Comparison of ENCODE assay signal across 10 mouse cellular contexts in genomic region chr2:128158734-128159410, GRCm38 (mm10). TPM values are rescaled to one million over a fixed set of nuclear protein-coding genes. Genes with fewer than 3 reads are reported as not detected.
DNase-seq lines count a peak whose midpoint lies in the region; ATAC-seq and TF ChIP-seq lines count a peak whose summit lies in the region.
"Had no signal": no experiment of that assay in that cellular context is flagged by ENCODE, and none has a peak within 500 bp of the region (broad histone marks: within the 10 kb centered on the region; RNA-seq: fewer than 3 reads in every experiment).

No protein-coding gene starts in this region.

- H3K4me1 ChIP-seq in intestine, embryonic 14.5 days (replicated peaks; ENCODE audit: control insufficient read depth, insufficient read depth, low read length), result peaks cover 35% of the 10 kb centered on the region
- no peaks in the 10 kb centered on the region for H3K4me1 ChIP-seq in intestine, postnatal 0 days (replicated peaks; ENCODE audit: control insufficient read depth, insufficient read depth, low read length)
- H3K4me1 ChIP-seq in thymus, adult 2 months (replicated peaks; ENCODE audit: control insufficient read depth, insufficient read depth, low read length), result peaks cover 54% of the 10 kb centered on the region
- peaks cover 28% of the 10 kb centered on the region for H3K4me1 ChIP-seq in limb, embryonic 14.5 days (ENCODE audit: control insufficient read depth, insufficient read depth, low read length)

- no peak overlapping the region for H3K4me3 ChIP-seq in intestine, embryonic 14.5 days (ENCODE audit: low read depth, low read length)
- H3K4me3 ChIP-seq in intestine, postnatal 0 days (ENCODE audit: low read depth, low read length), result no peak overlapping the region
- no peak overlapping the region for H3K4me3 ChIP-seq in thymus, adult 2 months (ENCODE audit: control insufficient read depth, insufficient read depth, low read length)
- H3K4me3 ChIP-seq in limb, embryonic 14.5 days (replicated peaks; ENCODE audit: low read length), result no peak overlapping the region
- H3K4me3 ChIP-seq: erythroblast, embryonic 14.5 days had no signal

- no peak for ATAC-seq in intestine, embryonic 14.5 days (replicated peaks; ENCODE audit: low FRiP score, low TSS enrichment, low read depth)
- no peak for ATAC-seq in intestine, postnatal 0 days
- no peak for ATAC-seq in limb, embryonic 14.5 days (ENCODE audit: low FRiP score, low read depth)

- DNase-seq in intestine, embryonic 14.5 days (ENCODE audit: low spot score), result no peak
- peak; percentile 44 for DNase-seq in thymus, postnatal 0 days (ENCODE audit: low spot score)
- no peak for DNase-seq in thymus, adult 2 months
- no peak for DNase-seq in limb, embryonic 14.5 days (ENCODE audit: low spot score)
- no peak for DNase-seq in testis, postnatal 14 days (ENCODE audit: low spot score)
- DNase-seq in adrenal gland, postnatal 25 days, result no peak
- no peak for DNase-seq in adrenal gland, adult 2 months

- no peak overlapping the region for H3K4me2 ChIP-seq in intestine, embryonic 14.5 days (ENCODE audit: low read length)
- H3K4me2 ChIP-seq in intestine, postnatal 0 days (replicated peaks; ENCODE audit: low read depth), result no peak overlapping the region
- H3K4me2 ChIP-seq in limb, embryonic 14.5 days (replicated peaks; ENCODE audit: low read depth, low read length, severe bottlenecking), result no peak overlapping the region
- H3K4me2 ChIP-seq: heart, embryonic 11.5 days had no signal

- no peak for TF ChIP-seq CTCF in intestine, postnatal 0 days (IDR thresholded peaks at IDR 0.05; ENCODE audit: low read depth)
- TF ChIP-seq CTCF in thymus, adult 2 months (IDR thresholded peaks at IDR 0.05; ENCODE audit: borderline replicate concordance, control insufficient read depth, extremely low read depth, insufficient read depth, low read length, poor library complexity), result no peak

- H3K9me3 ChIP-seq in intestine, embryonic 14.5 days (ENCODE audit: control insufficient read depth, low read length), result no peaks in the 10 kb centered on the region
- H3K9me3 ChIP-seq in intestine, postnatal 0 days (ENCODE audit: control insufficient read depth), result no peaks in the 10 kb centered on the region
- no peaks in the 10 kb centered on the region for H3K9me3 ChIP-seq in limb, embryonic 14.5 days (ENCODE audit: control insufficient read depth, low read length)

- 38% methylated on average over 17 of the region's 17 CpGs for WGBS in intestine, embryonic 14.5 days
- WGBS in intestine, postnatal 0 days, result 56% methylated on average over 17 of the region's 17 CpGs
- 32% methylated on average over 17 of the region's 17 CpGs for WGBS in thymus, adult 2 months
- 85% methylated on average over 17 of the region's 17 CpGs for WGBS in limb, embryonic 14.5 days

- peak overlapping the region; percentile 44; the same call in 1 of the 2 replicates for H3K27ac ChIP-seq in intestine, embryonic 14.5 days (ENCODE audit: low read depth)
- no peak overlapping the region for H3K27ac ChIP-seq in intestine, postnatal 0 days (ENCODE audit: low read depth, low read length)
- no peak overlapping the region for H3K27ac ChIP-seq in thymus, adult 2 months (ENCODE audit: control insufficient read depth, insufficient read depth, low read length)
- 0 out of 2 replicates have a peak overlapping the region, but pooled peaks have one; percentile 33 for H3K27ac ChIP-seq in limb, embryonic 14.5 days (replicated peaks; ENCODE audit: low read depth, low read length)

- TF ChIP-seq POLR2A in thymus, adult 2 months (IDR thresholded peaks at IDR 0.05; ENCODE audit: control insufficient read depth, extremely low read depth, insufficient read depth, low read length, poor library complexity), result no peak
- TF ChIP-seq POLR2A in limb, embryonic 14.5 days (IDR thresholded peaks at IDR 0.05; ENCODE audit: borderline replicate concordance, extremely low read depth, insufficient read depth, insufficient read length), result no peak

- H3K9ac ChIP-seq in intestine, embryonic 14.5 days (ENCODE audit: low read length), result no peak overlapping the region
- no peak overlapping the region for H3K9ac ChIP-seq in intestine, postnatal 0 days (ENCODE audit: low read depth, low read length)
- peak overlapping the region; percentile 31; the same call in 1 of the 2 replicates for H3K9ac ChIP-seq in limb, embryonic 14.5 days (ENCODE audit: low read depth, low read length, severe bottlenecking)

- peaks cover 19% of the 10 kb centered on the region; the same call in 1 of the 2 replicates for H3K36me3 ChIP-seq in intestine, embryonic 14.5 days (ENCODE audit: control insufficient read depth, insufficient read depth, low read length)
- no peaks in the 10 kb centered on the region; the same call in 1 of the 2 replicates for H3K36me3 ChIP-seq in intestine, postnatal 0 days (ENCODE audit: control insufficient read depth, insufficient read depth)
- H3K36me3 ChIP-seq in thymus, adult 2 months (ENCODE audit: control insufficient read depth, insufficient read depth, low read length), result no peaks in the 10 kb centered on the region
- H3K36me3 ChIP-seq in limb, embryonic 14.5 days (ENCODE audit: control insufficient read depth, insufficient read depth, low read length), result peaks cover 44% of the 10 kb centered on the region

- no peaks in the 10 kb centered on the region for H3K27me3 ChIP-seq in intestine, embryonic 14.5 days (replicated peaks; ENCODE audit: control insufficient read depth, insufficient read depth, low read length)
- no peaks in the 10 kb centered on the region for H3K27me3 ChIP-seq in intestine, postnatal 0 days (replicated peaks; ENCODE audit: control insufficient read depth, insufficient read depth, low read length)
- H3K27me3 ChIP-seq in thymus, adult 2 months (ENCODE audit: control insufficient read depth, insufficient read depth, low read length), result no peaks in the 10 kb centered on the region
- H3K27me3 ChIP-seq in limb, embryonic 14.5 days (ENCODE audit: control insufficient read depth, insufficient read depth, low read length), result no peaks in the 10 kb centered on the region

RNA-seq across cellular contexts. Expression of gene Bcl2l11, which starts 33.0 kb away (rescaled TPM):
- 14.1 and 14.9 TPM in 2 replicates for polyA plus RNA-seq in intestine, embryonic 14.5 days (2014; fragmentation: Nextera tagmentation; extraction: Ambion mirVana)
- 7.3 and 7.5 TPM in 2 replicates for polyA plus RNA-seq in intestine, postnatal 0 days (2015; fragmentation: Nextera tagmentation; extraction: Ambion mirVana)
- polyA plus RNA-seq in thymus, postnatal 0 days (2015; fragmentation: Nextera tagmentation; extraction: Ambion mirVana), result 24.4 and 25.6 TPM in 2 replicates
- polyA plus RNA-seq in thymus, adult 2 months (2012; rRNA removed), result 54.4 and 63.3 TPM in 2 replicates
- polyA plus RNA-seq in limb, embryonic 14.5 days (2012; rRNA removed), result 30.5 and 34.6 TPM in 2 replicates
- polyA plus RNA-seq in limb, embryonic 14.5 days (2014; fragmentation: Nextera tagmentation; extraction: Ambion mirVana), result 18.3 and 22.7 TPM in 2 replicates
- total RNA-seq in adrenal gland, postnatal 25 days (2021), result 17.9 and 20.2 TPM in 2 replicates
- 10 to 100 TPM; 18.1 to 36.7 TPM for total RNA-seq in adrenal gland, adult 2 months (2021)
- 16.6 and 21.5 TPM in 2 replicates for polyA plus RNA-seq in adrenal gland, adult 2 months (2012; rRNA removed)

Comparison
In these comparisons a context has a peak if more than half of its experiments do, and no peak if none do; other contexts are left out.
1. H3K27ac ChIP-seq: peak in intestine, embryonic 14.5 days (single experiment) and limb, embryonic 14.5 days (single experiment); none in intestine, postnatal 0 days (single experiment) and thymus, adult 2 months (single experiment).